Mouse (Mus musculus) right cerebral cortex, adult 18-20 months (tissue): ENCODE measurements around the gene Dntt.

ENCODE experiments used
- DNase-seq: peaks from one replicate; pipeline ENCODE4 v3.0.0; 2022; ENCODE audit warnings: mixed read lengths

Gene Dntt

DNA sequence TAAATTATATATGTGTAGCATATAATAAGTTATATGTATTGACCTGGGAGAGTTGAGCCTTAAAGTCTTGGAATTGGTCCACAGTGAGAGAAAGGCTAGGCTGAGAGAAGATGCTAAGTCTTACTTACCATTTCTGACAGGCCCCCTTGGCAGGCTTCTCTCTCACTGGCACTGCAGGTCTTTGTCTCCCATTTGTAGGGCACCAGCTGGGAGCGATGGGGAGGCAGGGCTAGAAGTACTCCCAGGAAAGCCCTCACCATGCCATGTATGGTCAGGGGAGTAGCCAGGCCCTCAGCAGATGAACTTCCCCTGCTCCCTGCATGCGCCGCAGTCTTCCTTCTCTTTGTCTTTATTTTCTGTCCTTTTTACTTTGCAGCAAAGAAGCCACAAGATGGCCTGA lies 47.8 kb downstream of the Dntt start, which contains the start of gene Opalin:
Gene Opalin, minus strand, starts transcription at position 208 of the 400 bp plus-strand sequence.
- peak; percentile 22 for DNase-seq

- no peak for DNase-seq
Observed at GRCm38 (mm10) chr19:41081589-41081988, 52.5 kb downstream of the Dntt start.

DNA sequence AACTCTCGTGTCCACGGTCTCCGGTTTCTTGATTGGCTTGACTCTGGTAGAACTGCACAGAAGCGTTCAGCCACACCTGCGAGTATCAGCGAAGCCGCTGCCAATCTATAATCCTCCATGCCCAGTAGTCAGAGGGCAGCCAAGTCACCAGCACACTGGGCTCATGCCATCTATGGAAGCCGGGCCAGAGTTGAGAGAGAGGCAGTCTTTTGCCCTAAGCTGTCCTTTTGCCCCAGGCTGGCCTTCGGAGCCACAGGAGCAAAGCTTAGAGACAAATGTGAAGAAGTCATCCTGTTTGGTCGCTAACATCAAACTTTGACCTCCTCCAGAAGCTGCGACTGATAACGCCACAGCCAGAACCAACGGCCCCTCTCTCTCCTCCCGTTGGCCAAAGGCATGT lies 54.6 kb downstream of the Dntt start:
- DNase-seq: no peak

- DNase-seq: peak; percentile 23
Observed at GRCm38 (mm10) chr19:41086289-41086688, 57.2 kb downstream of the Dntt start.

DNA sequence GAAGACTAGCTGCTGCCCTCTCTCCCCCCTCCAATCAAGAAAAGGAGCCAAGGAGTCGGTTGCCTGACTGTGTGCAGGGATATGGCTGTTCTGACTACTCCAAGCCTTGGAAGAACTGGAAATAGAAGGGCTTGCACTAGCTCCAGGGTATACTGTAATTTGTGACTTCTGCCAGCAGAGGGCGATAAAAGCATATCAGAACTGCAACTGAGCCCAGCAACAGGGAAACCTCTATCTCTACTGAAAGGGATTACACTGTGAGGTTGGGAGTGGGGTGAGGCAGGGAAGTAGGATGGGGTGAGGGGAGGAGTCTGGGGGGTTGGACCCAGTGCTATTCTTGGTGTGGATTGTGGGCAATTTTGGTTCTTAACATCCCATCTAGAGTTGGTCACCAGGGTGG lies 57.6 kb downstream of the Dntt start:
- DNase-seq: peak; percentile 83

DNA sequence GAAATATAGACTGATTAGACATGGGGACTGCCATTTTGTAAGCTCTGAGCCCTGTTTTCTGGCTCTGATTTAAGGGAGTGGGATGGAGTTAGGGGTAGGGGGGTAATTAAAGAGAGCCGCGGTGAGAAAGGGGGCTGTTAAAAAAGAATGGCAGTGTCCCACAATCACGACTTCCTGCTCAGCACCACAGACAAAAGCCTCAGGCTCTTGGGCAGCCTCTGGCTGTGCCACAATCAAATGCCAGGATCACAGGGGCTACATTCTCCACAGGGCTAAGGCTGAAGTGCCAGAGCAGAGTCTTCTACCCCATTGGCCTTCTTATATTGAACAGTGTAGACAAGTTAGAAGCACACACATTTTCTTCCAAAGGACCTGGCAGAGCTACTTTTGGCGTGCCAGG lies 58.8 kb downstream of the Dntt start:
- DNase-seq: no peak

- DNase-seq: no peak
Observed at GRCm38 (mm10) chr19:41088491-41088890, 59.4 kb downstream of the Dntt start.

- DNase-seq: peak; percentile 52
Observed at GRCm38 (mm10) chr19:41089833-41090232, 60.8 kb downstream of the Dntt start.

GRCm38 (mm10) chr19:41091901-41092300 lies 62.8 kb downstream of the Dntt start:
- no peak for DNase-seq

- DNase-seq: no peak
Observed at GRCm38 (mm10) chr19:41097038-41097437, 68.0 kb downstream of the Dntt start.

DNA sequence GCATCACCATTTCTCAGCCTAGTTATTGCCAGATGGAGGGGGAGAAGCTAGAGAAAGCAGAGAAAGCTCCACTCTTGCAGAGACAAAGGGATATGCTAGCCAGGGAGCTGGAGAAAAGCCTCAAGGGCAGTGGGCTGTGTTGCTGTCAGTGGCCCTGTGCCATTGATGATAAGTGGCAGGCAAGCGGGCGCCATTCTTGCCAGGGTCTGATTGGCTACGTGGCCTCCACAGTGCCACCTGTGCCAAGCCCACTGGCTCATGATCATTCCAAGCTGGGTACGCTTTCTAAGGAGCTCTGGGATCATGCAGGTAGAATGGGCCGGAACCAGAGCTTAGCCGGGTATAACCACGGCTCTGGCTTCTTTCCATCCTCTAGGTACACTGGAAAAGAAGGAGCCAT lies 71.8 kb downstream of the Dntt start:
- no peak for DNase-seq

DNA sequence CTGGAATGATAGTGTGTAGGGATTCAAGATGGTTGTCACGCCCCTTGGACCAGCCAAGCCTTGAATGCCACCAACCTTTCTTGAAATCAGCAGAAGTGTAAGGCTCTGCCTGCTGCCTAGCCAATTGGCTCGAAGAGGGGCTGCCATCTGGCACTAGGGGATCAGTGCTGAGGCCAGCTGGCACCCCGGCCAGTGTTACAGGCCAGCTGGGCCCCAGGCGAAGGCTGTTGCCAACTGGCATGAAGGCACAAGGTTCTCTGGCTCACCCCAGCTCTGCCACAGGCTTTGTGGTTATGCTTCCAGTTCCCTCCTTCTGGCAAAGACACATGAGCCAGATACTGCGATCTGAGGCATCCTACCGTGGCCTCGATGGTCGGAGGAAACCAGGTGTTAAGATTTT lies 72.3 kb downstream of the Dntt start:
- peak; percentile 71 for DNase-seq

DNA sequence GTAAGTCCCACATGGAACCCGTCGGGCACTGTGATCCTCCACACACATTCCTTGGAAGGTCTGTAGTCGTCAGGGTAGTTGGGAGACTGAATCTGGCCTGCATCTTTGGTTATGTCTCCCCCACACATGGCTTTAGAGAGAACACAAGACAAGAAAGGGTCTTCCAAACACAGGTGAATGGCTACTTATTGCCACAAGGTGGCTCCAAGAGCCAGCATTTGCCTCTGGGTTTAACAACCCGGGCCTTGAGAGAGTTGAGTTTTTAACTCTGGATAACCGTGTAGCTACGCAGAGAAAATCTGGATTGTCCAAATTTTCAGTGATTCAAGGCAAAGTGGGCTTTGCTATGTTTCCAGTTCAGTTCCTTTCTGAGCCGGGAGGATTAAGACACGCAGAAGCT lies 75.8 kb downstream of the Dntt start:
- DNase-seq: no peak

DNA sequence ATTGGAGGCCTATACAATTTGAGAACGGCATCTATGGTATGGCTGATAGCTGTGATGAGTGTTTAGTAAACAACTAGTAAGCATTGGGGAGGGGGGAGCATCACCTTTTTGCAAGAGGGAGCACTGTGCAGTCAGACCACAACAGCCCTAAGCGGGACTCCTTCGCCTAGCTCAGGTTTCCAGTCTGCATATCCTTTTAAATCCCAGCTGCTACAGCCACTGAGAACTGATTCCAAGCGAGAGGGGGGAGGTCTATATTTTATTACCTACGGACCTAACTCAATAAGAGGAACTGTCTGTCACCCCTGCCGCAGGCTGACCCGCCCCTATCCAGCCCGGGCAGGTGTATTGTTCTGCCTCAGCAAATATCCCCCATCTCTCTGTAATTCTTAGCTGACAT lies 78.5 kb downstream of the Dntt start:
- DNase-seq: no peak

- DNase-seq: no peak
Observed at GRCm38 (mm10) chr19:41108666-41109065, 79.6 kb downstream of the Dntt start.
